Mouse (Mus musculus): ENCODE measurements around the gene Palld. TPM values are rescaled to one million over a fixed set of nuclear protein-coding genes. Genes with fewer than 3 reads are reported as not detected.

Palld gene
- total RNA-seq, 2 experiments from 2014 or later = 40.5 to 41.4 TPM

DNA sequence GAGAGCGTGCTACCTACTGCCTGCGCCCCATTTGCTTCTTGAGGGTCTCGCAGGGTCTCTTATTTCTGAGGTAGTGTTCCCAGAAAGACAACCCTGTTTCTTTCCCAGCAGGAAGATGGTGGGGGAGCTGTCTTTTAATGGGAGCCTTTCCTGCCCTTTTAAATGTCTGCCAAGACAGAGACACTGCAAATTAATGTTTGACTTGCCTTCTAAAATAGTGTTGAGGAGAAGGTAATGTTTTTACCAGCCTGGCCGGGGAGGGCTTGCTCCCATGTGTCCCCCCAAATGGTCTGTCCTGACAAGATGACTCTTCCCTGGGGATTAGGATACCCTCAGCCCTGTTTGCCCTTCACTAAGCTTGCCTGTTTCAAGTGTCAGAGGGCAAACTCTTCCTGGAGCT, 342.5 kb downstream of the Palld start:
- DNase-seq (ENCODE audit: low spot score in 2 of 2) = no peak

DNA sequence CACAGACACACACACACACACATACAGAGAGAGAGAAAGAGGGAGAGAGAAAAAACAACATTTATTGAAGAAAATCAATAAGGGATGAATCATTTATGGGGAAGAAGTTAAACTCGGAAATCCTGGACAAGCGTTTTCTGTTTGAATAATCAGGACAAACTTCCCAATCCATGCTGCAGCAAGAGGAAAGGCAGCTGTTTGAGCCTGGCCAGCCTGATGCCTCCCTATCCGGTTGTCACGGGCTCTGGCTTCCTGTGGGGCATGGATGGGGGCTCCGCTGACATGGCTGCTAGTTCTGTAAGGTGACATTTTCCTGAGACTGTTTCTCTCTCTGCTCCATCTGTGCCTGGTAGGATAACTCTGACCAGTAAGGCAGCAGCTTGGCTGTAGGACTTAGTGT, 343.0 kb downstream of the Palld start:
- DNase-seq (ENCODE audit: low spot score in 2 of 2) = no peak

DNA sequence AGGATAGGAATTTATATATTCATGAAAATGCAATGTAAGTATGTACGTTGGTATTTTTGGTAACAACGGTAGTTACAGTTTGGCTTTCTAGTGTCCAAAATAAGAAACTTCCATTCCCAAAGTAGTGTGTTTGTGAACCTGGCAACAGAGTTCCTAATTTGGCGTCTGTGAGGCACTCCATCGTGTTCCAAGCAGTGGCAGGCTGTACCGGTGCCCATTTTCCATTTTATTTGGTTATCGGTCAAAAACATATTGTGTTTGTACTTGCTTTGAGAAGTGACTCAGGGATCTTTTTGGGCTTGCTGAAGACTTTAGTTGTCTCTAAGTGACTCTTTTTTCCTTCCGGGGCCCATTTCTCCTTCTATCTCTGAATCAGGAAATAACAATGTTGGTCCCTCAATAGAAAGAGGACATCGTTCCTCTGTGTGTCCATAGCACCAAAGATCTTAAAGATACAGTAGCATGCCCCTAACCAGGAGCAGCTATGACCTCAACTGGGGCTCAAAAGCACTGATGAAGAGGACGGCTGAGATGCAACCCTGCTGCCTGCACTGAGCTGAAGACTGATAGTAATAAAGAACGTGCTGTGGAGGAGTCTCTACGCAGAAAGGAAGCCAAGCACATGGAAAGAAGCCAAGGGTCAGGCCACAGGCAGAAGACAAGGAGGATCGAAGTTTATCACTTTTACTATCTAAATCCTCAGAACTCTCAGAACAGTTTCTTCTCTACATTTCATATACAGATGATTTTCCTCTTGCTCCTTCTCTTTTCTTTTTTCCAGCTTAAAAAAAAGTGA, 344.2 kb downstream of the Palld start:
- no peak for DNase-seq (ENCODE audit: low spot score in 2 of 2)

DNA sequence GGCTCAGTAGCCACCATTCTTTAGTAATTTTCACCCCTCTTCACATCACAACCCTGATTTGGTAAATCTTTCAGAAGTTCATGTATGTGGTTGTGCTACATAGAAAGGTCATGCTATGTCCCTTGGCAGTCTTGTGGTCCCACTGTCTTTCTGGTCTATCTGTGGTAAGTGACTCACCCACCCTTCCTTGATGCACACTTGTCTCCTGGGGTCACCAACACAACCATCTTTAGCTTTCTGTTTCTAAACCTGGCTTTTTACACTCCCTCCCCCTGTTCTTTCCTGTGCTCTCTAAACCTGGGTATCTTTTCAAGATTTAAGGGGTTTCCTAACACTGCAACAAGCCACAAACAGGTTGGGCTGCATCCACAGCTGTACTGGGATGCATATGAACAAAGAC, 345.5 kb downstream of the Palld start:
- DNase-seq (ENCODE audit: low spot score in 2 of 2) = no peak

DNA sequence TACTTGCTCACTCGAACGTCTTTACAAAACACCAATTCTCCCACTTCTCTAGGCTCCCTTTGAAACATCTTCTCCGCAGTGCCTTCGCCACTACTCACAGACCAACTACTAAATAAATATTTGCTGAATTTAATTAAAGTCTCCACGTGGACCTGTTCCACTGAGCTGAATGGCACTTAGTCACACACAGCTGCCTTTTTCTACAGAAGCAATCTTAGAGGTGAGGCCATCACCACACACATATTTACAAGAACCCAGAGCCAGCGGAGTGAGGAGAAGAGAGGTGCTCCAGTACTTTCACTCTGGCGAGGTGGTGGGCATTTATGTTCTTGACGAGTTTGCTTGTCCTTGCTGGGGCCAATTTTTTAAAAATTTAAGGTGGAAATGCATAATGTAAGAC, 346.3 kb downstream of the Palld start:
- no peak for DNase-seq (ENCODE audit: low spot score in 2 of 2)

DNA sequence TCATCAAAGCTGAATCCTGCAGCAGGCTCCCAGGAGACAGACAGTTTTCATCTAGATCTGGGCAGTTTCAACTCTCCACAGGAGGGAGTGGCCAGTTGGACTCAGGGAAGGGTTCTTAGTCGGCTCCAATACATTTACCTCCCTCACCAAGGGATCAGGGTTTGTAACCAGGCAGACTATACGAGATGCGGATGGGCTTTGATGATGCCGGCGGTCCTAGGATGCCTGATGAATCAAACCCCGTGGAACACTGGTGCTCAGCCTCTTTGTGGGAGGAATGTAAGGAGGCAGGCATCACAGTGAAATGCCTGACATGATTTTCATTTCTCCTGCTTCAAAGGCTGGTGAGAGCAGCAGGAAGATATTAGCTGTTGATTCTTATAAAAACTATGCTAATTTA, 347.1 kb downstream of the Palld start:
- no peak for DNase-seq (ENCODE audit: low spot score in 2 of 2)

DNA sequence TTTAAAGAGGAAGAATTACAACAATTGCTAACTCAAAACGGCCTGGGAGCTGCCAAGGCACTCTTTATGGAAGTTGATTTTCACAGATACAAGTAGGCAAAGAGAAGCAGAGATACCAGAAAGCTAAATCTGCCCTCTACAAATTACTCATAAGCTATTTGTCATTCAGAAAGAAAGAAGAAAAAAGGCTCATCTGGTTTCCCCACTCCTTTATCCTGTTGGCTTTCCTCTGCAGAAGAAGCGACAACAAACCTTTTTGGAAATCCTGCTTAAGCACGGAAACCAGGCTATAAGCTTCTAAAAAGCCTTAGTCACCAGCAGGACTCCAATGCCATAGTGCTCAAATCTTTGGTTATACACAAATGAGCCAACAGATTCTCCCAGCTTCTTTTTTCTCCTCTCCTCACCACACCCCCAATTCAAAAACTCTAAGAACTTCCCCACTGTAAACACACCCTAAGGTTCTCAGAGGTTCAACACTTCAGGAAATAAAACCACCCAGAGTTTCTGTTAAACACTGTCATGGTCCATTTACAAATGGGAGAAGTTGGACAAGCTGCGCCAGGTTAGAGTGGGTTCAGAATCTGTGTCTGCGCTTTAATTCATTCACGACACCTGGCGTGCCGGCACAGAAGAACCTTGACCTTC, 349.6 kb downstream of the Palld start:
- no peak for DNase-seq (ENCODE audit: low spot score in 2 of 2)

DNA sequence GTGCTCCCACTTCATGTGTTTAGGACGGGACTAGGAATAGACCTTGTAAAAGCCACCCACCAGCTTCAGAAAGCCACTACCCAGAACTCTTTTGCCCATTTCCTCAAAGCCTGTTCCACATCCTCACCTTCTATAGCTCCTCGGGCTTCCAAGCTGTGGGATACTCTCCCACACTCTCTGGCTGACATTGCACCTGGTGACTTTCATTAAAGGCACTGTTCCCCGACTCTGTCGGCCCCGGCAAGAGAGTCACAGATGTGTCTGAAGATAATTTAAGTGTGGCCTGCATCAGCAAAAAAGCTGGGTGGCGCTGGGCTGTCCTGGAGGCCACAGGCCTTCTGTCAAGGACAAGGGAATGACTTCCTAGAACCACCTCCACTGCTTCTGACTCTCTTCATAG, 350.3 kb downstream of the Palld start:
- no peak for DNase-seq (ENCODE audit: low spot score in 2 of 2)

DNA sequence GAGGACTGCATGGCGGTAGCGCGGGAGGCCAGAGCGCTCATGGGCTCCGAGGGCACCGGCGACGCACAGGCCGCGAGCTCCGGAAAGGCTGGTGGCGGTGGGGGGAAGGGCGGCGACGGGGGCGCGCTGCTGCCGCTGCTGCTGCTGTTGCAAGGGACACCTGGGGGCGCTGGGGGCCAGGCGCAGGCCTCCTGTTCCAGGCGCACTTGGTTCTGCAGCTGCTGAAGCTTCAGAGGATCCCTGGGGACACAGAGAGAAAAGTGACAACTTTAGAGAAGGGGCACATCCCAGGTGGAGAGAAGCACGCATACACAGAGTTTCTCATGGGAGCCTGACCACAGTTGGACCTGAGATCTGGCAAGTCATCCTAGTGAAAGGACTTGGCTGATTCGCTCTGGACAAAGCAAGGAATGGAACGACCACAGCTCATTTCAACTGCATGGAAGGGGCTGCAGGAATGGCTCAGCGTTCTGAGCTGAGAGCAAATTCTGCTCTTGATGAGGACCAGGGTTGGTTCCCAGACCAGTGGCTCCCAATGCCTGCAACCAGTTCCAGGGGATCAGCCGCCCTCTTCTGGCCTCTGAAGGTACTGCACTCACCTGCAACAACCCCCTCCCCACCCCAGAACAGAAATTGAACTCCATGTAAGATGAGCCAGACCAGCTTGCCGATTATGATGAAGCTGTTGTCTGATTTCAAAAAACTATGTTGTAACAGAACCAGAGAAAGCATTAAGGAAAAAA, 352.3 kb downstream of the Palld start:
- DNase-seq (ENCODE audit: low spot score in 2 of 2) = no peak

DNA sequence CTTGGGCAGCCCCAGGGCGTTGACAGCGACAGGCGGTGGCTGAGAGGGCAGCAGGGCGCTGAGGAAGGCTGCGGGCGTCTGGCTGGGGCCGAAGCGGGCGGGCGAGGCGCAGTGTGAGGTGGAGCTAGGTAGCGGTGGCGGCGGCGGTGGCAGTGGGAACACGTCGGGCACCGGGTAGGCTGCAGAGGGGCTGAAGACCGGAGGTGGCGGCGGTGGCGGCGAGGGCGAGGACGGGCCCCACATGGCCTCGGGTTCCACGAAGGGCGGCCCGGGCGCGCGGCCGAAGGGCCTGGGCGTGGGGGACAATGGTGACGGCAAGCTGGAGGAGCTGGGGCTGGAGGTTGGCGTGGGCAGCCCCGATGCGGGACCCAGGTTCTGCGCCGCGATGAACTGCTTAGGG, 352.9 kb downstream of the Palld start:
- no peak for DNase-seq (ENCODE audit: low spot score in 2 of 2)

DNA sequence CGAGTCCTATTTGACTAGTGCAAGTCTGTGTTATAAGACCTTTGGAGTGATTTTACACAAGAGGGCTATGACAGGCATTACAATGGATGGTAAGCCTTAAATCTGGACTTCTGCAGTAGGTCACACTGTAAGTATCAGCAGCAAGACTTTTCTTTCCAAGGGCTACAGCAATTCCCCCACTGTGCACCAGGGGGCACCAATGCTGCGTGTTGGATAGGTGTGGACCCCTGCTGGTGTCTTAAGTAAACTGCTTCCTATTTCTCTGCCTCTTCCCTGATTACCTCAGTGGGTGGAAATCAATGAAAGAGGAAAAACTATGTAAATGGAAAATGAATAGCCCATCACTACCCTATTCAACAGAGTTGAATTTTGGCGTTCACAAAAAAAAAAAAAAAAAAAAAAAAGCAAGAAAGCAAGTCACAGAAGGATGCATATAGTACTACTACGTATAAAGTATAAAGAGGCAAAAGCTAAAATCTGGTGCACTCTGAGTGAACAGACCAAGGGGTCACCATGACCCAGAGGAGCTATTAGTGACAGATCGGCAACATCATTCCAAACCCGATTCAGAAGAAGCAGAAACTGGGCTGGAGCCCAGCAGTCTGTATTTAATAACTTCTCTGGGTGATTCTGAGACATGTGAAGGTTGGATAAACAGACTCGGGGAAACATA, 362.5 kb downstream of the Palld start:
- DNase-seq (ENCODE audit: low spot score in 2 of 2) = peak; percentile 68 to 77

DNA sequence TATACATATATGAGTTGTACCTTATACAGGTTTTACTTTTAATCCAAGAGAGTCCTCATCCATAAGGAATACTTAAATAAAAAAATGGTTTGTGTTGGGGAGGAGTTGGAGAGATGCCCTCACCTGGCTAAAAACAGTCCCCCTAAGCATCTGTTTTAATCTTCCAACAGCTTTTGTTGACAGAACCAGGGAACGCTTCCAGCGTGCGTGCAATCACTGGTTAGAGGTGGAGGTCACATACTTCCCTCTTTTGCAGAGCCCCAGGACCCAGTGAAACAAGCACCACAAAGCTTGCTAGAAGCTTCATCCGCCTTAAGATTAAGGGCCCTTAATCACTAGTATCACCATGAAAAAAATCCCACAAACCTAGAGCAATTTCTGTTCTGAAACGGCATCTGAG, 365.0 kb downstream of the Palld start:
- no peak for DNase-seq (ENCODE audit: low spot score in 2 of 2)

DNA sequence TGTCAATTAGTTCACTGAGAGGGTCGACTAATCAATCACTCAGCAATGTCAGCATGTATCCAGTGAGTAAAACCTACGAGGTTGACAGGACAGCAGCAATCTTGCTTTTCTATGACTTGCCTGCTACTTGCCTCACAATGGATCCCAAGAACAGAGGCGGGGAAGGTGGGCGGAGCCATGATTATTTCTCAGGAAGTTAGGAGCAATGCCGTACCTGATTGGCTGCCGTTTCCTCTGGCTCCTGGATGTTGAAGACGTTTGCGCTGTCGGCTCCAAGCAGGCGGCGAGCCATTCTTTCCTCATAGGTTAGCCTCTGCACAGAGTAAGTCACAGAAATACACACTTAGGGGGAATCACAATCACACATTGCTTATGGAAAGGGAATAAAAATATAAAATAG, 367.0 kb downstream of the Palld start:
- DNase-seq (ENCODE audit: low spot score in 2 of 2) = no peak

DNA sequence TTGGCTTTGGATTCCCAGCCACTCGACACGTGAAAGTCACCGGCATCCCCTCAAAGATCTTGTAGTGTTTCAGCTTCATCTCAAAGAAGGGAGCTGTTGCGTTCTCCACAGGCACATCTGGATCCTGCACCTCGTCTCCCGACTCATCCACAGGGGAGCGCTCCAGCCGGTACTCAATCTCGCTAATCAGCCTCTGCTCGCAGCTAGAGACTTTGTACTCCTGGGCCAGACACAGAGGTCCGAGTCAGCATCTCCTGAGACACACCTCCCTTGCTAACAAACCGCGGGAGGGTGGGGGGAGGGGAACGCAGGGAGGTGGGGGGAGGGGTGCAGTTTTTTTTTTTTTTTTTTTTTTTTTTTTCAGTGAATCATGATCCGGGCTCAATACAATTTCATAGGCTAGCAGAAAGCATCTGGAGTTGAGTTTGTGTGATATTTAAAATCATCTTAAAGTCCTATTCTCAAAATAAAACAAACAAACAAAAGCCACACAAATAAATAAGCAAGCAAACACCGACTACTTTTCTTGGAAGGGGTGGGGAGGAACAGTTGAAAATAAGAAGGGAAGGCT, 369.0 kb downstream of the Palld start:
- no peak for DNase-seq (ENCODE audit: low spot score in 2 of 2)

DNA sequence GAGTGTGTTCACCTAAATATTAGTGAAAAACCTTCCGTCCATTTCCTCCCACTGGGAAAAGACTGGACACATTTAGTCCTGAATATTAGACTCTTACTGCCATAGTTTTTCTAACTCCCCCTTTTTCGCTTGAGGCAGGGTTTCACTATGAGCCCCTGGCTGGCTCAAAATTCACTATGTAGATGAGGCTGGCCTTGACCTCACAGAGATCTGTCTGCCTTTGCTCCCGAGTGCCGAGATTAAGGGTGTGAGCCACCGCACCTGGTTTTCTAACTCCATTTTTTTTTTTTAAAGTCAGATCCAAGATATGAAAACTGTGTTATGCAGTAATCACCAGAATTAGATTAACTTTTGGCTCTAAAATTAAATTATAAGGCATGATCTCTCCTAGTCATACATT, 369.7 kb downstream of the Palld start:
- no peak for DNase-seq (ENCODE audit: low spot score in 2 of 2)

DNA sequence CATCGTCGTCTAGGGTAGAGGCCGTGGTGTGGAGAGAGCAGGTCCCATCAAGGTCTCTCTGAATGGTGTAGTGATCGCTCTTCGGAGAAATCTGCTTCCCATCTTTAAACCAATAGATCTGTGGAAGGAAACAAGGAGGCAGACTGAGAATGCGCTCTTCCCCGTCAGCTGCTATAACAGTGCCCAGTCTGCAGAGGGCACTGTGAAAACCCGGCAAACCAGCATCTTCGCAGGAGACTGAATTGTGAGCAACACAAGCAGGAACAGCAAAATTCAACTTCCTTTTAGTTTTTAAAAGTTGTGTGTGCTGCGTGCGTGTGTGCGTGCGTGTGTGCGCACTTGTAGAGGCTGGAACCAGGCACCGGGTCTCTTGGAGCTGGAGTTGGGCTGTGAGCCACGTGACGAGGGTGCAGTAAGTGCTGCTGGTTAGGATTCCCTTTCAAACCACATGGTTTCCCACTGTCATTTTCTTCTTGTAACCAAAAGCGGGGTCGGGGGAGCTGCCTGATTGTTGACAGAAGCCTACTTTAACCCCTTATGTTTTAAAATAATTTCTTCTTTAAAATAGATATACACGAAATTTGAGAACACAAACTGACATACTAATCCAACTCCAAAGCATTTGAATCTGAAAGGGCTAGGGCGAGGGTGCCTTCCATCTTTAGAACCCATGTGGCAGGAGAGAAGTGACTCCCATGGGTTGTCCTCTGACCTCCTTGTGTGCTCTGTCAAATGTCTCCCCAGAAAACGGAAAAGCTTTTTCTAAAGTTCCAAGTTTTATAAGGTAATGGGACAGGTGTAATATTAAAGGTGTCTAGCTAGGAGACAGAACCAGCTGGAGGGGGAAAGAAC, 370.3 kb downstream of the Palld start:
- no peak for DNase-seq (ENCODE audit: low spot score in 2 of 2)

DNA sequence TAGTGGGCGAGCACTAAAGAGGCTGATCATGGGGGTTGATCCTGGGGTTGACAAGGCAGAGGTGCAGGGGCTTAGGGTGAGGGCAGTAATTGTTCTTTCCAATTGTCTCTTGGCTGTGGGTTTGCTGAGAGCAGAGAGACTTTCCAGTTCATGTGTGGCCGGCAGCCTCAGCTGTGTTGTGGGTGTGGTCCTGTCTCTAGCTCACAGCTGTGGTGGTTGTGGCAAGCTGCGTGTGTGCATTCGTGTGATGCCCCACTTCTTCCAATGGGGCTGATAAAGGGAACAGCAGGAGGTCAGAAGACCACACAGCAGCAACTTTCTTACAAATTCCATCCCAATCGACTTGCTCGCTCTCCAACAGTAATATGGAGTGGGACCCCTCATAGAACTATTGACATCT, 373.8 kb downstream of the Palld start:
- no peak for DNase-seq (ENCODE audit: low spot score in 2 of 2)

DNA sequence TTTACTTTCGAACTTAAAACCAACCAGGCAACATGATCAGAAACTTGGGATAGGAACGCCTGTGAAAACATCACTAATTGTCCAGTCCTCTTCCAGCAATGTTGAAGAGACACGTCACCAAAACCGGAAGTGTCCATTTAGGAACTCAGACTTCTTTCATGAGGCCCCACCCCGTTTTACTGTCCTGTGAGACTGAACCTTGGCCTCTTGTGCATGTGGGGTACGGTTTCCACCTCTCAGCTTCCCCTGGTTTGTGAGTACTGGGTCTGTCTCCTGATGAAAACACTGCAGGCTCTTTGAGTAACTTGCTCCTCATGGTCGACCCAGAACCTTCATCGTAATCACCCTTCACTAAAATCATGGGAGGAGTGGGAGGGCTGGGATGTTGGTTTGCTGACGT, 374.3 kb downstream of the Palld start:
- no peak for DNase-seq (ENCODE audit: low spot score in 2 of 2)

DNA sequence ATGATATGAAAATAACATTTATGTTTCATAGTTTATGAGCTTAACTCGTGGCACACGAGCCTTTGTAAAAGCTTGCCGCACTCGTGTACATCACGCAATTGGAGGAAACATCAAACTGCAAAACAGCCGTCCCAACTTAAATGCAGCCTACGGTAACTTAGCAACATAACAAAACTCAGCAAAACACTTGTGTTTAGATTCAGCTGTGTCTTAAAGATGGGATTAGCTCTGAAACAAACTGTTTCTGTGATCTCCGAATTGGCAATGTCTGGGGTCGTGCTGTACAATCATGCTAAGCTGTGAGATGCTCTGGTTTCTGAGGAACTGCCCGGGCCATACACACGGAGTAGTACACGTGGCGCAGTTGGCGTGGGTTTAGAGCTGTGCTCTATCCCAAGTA, 375.5 kb downstream of the Palld start:
- no peak for DNase-seq (ENCODE audit: low spot score in 2 of 2)

DNA sequence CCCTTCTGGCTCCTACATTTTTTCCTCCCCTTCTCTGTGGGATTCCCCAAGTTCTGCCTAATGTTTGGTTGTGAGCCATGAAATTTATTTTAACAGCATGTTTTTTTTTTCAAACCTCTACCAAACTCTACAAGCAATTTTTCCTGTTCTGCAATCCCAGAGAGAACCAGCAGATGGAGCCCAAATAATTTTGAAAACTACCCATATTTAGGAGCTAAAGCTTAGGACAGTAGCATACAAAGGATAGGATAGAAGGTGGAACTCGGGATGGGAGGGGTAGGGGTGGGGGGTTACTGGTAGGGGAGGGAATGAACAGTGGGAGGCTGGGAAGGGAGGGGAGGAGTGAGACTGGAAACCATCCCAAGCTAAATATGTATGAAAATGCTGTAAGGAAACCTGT, 380.4 kb downstream of the Palld start:
- no peak for DNase-seq (ENCODE audit: low spot score in 2 of 2)

Data from adrenal gland, postnatal 4 days (tissue).